Mouse (Mus musculus) adrenal gland, postnatal 14 days (tissue): ENCODE data around the gene Ltbp1. TPM values are rescaled to one million over a fixed set of nuclear protein-coding genes. Genes with fewer than 3 reads are reported as not detected.

Experiments
- DNase-seq: peaks from one replicate; pipeline ENCODE4 v3.0.0; 2021; ENCODE audit warnings: mixed read lengths
- total RNA-seq: library from RNA; stranded (reverse); gene quantifications from 2 replicates; pipeline ENCODE4 v1.2.3, GENCODE M21; 2021

Gene Ltbp1
- total RNA-seq, 1 experiment from 2014 or later: 12.7 TPM

- peak; percentile 54 for DNase-seq
Measured at GRCm38 (mm10) chr17:75005685-75006680, 615 bp downstream of the Ltbp1 start.

DNA sequence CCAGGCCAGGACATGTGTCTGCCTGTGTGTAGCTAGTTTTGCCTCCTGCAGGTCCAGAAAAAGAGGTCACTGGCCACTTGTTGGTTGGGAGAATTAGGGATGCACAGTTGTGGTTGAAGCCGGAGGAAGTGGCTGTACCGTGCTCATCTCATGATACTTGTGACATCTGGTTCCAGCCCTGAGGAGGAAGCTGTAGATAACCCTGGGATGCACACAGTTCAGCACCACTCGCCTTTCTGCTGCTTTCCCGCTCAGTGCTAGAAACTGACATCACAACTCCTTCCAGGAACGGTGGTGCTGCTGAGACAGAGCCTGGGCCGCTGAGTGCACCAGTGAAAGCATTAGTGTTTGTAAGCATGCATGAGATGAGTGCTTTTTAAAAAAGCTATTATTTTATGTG lies 5.6 kb downstream of the Ltbp1 start:
- DNase-seq: no peak

GRCm38 (mm10) chr17:75013211-75013610 lies 7.8 kb downstream of the Ltbp1 start:
- DNase-seq: no peak

DNA sequence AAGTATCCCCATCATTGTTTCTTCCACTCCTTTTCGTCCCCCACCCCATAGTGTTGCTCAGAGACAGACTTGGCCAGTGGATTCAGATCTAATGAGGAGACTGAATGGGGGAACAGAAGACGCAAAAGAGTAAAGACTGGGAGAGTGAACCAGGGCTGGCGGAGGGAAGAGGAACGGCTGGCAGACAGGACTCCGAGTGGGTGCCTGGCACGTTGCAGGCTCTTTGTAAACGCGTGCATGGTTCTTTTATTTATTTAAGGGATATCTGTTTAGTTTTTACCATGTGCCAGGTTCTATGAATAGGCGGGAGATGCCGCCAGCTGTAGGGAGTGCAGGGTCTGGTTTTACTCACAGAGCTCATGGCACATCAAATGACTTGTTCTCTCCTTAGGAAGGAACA lies 8.5 kb downstream of the Ltbp1 start:
- no peak for DNase-seq

DNA sequence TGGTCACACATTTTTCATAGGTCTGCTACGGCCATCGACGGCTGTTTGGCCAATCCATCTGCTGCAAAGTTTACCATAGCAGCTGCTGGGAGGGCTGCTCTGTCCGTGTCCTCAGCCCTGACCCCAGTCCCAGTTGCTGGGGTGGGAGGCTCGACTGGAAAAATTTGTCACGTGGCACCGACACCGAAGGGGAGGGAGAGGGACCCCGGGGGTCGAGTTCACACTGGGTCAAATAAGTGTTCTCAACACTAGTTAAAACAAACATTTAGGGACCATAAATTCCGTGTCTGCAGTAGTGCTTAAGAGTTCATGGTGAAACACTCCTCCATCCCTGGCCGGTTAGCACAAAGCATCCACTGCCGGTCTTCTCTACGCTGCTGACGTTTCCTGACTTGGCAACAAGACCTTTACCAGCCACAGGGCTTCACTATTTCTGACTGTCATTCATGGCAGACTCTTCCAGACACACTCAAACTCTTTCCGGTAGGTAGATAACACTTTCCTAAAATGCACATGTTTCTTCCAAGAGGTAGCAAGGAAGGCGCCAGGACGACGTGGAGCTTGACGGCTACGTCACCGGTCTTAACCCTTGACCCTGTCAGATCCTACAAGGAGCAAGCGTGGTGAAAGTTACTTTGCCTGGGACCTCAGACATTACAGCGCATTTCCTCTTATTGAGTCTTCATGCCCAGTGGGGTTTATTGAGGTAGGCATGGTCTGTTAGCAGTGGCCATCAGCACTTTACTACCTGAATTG lies 9.4 kb downstream of the Ltbp1 start:
- no peak for DNase-seq

- DNase-seq: no peak
Measured at GRCm38 (mm10) chr17:75015546-75015945, 10.2 kb downstream of the Ltbp1 start.

- DNase-seq: peak; percentile 64
Measured at GRCm38 (mm10) chr17:75017423-75017822, 12.1 kb downstream of the Ltbp1 start.

GRCm38 (mm10) chr17:75018142-75018541 lies 12.8 kb downstream of the Ltbp1 start:
- DNase-seq: no peak

DNA sequence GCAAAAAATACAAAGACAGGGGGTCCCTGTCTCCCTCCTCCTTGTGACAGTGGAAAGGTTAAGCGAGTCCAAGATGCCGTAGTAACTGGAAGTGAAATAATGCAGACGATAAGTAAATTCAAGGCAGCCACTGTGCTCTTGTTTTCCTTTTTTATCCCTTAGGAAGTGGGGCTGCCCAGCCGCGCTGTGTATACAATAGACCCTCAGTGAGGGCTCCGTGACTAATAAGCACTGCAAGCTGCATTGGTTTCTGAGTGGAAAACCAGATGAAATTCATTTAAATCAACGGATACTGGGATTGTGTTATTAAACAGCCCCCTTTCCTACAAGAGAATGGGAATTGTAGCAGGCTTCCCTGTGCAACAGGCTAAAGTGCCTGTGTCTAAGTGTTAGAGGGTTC lies 14.7 kb downstream of the Ltbp1 start:
- no peak for DNase-seq

GRCm38 (mm10) chr17:75020619-75021018 lies 15.3 kb downstream of the Ltbp1 start:
- DNase-seq: no peak

DNA sequence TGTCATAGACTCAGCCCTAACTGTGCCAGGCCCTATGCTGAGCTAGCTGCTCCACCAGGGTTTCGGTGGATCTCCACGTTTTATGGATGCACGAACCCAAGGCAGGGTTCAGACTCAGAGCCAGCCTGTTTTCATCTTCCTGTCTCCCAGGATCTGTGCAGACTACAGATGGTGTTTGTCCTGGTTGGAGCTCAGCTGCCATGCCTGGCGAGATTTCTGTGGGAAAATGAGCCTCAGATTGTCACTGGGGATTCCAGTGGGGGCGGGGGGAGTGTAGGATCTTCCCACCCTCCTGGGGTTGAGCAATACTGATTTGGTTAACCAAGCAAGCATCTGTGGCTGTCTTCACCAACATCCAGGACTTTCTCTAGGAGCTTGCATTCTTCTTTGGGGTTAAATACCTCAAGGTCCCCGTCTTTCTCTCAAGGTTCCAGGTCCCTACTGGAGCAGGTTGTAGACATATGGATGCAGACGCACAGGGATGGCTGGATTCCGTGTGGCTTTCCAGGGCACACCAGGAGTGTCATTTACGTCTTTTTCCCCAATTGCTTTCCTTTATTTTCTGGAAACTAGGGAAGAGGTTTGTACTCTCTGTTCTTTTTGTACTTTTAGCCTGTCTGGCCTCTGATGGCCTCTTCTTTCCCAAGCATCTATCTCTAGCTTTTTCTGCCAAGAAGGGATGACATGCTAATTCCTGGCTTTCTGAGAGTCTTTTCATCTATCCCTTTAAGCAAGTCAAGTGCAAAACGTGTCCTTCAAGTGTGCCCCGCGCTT lies 22.2 kb downstream of the Ltbp1 start:
- no peak for DNase-seq

DNA sequence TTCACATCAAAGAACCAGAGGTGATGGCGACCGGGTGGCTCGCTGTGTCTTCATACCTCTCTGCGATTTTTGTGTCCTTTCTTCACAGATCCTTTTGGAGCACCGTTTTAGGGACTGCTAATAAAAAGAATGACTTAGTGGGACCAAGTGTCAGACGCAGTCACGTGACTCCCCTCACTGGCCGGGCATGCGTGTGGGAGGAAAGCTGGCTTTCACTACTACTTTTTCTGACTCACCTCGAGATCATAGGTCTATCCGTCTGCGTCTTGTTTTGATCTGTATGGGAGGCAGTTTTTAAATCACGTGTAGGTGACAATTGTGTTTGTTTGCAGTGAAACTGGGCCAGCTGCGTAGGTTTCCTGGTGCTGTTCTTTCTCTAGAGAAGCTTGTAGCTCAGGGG lies 28.0 kb downstream of the Ltbp1 start:
- DNase-seq: no peak

GRCm38 (mm10) chr17:75033872-75034615 lies 28.7 kb downstream of the Ltbp1 start:
- no peak for DNase-seq

DNA sequence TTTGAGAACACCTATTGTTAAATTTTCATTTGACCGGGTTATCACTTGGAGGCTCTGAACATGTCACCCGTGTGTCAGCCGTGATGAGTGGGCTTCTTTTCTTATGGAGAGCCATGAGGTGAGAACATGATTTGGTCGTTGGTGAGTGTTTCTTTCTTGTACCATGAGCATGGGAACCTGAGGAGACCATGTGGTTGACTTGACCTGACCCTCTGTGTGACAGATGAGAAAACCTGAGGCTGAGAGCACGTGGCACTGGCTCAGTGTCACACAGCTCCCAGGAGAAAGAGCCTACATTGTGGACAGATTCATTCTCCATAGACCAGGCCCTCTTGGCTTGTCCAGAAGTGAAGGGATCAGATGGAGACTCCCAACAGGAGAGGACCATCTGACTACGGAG lies 31.5 kb downstream of the Ltbp1 start:
- no peak for DNase-seq

DNA sequence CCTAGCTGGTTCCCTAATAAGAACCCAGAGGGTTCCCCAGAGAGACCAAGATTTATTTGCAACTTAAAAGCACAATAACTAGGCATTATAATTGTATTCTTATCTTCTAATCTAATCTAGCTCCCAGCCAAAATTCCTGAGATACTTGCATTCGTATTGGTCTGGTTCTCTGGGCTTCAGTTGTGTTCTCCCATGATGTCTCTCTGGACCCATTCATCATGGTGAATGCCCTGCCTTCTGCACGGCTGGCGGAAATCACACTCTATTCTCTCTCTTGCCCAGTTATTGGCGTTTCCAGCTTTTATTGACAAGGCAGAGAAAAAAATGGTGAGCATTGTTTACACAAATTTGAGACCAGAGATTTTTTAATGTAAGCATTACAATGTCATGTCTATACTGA lies 33.6 kb downstream of the Ltbp1 start:
- DNase-seq: no peak

- peak; percentile 65 for DNase-seq
Measured at GRCm38 (mm10) chr17:75049366-75049969, 44.1 kb downstream of the Ltbp1 start.

GRCm38 (mm10) chr17:75051440-75051925 lies 46.1 kb downstream of the Ltbp1 start:
- DNase-seq: peak; percentile 36

DNA sequence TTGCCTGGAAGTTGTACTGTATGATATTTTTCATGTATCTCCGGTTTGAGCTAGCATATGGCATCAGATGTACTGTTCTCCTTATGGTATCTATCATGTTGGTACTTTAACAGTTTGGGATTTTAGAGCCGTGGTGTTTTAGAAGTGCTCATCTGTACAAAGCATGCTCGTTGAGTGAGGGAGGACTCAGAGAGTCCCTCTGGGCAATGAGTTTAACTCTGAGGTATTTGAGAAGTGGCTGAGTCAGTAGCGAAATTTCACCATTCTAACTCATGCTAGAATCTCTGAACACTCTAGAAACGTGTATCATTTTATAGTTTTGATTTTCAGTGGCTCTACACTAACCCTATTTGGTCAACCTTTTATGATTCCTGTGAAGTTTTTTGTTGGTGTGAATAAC lies 49.9 kb downstream of the Ltbp1 start:
- no peak for DNase-seq

DNA sequence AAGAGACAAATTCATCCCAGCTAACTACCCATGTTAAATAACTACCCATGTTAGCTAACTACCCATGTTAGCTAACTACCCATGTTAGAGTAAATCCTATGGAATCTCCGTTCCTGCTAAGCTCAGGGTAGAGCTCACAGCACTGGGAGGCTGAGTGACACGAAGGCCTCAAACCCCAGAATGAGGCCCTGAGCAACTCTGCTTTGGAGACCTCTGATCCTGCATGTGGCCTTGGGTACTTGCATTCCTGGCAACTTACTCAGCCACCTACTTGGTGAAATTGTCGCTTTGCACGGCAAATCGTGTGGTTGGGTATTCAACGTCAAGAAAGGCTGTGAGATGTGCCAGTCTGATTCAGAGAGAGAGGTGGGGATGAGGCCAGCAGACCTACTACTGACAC lies 50.6 kb downstream of the Ltbp1 start:
- DNase-seq: no peak

DNA sequence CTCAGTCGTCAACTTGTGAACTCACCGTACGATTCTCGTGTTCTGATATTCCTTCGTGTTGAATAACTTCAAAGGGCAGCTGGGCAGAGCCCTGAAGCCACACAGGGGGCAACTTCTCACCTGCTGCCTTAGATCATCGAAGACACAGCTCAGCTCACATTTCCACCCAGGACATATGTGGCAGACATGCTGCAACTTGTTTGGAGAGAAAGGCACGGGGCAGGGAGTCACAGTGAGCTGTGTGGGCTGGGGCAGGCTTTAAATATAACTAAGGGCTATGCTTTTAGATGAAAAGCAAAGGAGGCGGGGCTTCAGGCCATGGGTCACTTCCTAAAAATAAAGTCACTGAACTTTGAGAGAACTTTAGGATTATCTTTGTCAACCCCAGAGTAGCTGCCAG lies 51.3 kb downstream of the Ltbp1 start:
- no peak for DNase-seq

- DNase-seq: no peak
Measured at GRCm38 (mm10) chr17:75066340-75066739, 61.0 kb downstream of the Ltbp1 start.
